Mouse (Mus musculus): ENCODE results near the gene Mob3c. TPM values are rescaled to one million over a fixed set of nuclear protein-coding genes. Genes with fewer than 3 reads are reported as not detected.

Mob3c gene
- polyA plus RNA-seq, 1 experiment from 2014 or later = 13.5 TPM

DNA sequence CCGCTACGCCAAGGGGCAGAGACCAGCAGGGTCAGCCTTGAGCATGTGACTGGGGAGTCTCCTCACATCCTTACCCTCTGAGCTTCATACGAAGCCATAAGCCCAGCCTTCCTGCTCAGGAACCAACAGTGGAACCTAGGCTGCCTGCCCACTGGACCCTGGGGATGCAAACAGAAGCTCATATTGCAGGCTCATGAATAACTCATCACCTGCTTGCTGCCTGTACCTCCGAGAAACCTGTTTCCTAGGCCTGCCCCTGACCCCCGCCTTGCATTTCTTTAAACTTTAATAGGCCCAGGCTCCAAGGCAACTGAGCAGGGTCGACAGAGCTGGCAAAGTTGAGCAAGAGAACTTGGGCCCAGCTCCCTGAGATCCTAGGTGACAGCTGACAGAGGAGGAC is 56.1 kb downstream of the Mob3c start, which contains the start of gene Kncn:
Kncn (plus strand) TSS at position 379 of the 400 bp plus-strand sequence.
- H3K9ac ChIP-seq = no peak within 1 kb of the TSS
- H3K36me3 ChIP-seq = no peaks in the 10 kb centered on the region
- H3K27me3 ChIP-seq = no peaks in the 10 kb centered on the region
- WGBS = 70% methylated on average over 6 of the region's 6 CpGs
- no peaks in the 10 kb centered on the region for H3K4me1 ChIP-seq
- no peaks in the 10 kb centered on the region for H3K9me3 ChIP-seq
- H3K4me2 ChIP-seq = no peak within 1 kb of the TSS
- H3K4me3 ChIP-seq = no peak within 1 kb of the TSS
- no peak for ATAC-seq (ENCODE audit: borderline replicate concordance, extremely low read depth, low FRiP score, low TSS enrichment)
- H3K27ac ChIP-seq = no peak within 1 kb of the TSS

Other genes with a start within 250 kb of the Mob3c start
- not detected in 2 replicates for gene Cyp4a32, start 227.1 kb upstream of the Mob3c start, polyA plus RNA-seq (2015; fragmentation: Nextera tagmentation; extraction: Ambion mirVana)
- gene Cyp4b1, start 180.4 kb upstream of the Mob3c start, polyA plus RNA-seq (2015; fragmentation: Nextera tagmentation; extraction: Ambion mirVana) = 18.7 and 23.1 TPM in 2 replicates
- gene Efcab14, start 90.3 kb upstream of the Mob3c start, polyA plus RNA-seq (2015; fragmentation: Nextera tagmentation; extraction: Ambion mirVana) = 30.6 and 34.6 TPM in 2 replicates
- gene Tex38, start 47.1 kb upstream of the Mob3c start, polyA plus RNA-seq (2015; fragmentation: Nextera tagmentation; extraction: Ambion mirVana) = 0.20 and 0.32 TPM in 2 replicates
- gene Atpaf1, start 43.3 kb upstream of the Mob3c start, polyA plus RNA-seq (2015; fragmentation: Nextera tagmentation; extraction: Ambion mirVana) = 50.7 and 52.0 TPM in 2 replicates
- 23.9 and 28.3 TPM in 2 replicates for gene Mknk1, start 11.1 kb downstream of the Mob3c start, polyA plus RNA-seq (2015; fragmentation: Nextera tagmentation; extraction: Ambion mirVana)
- not detected in 2 replicates for gene Kncn, start 56.3 kb downstream of the Mob3c start, polyA plus RNA-seq (2015; fragmentation: Nextera tagmentation; extraction: Ambion mirVana)
- not detected in 2 replicates for gene 6430628N08Rik, start 62.6 kb downstream of the Mob3c start, polyA plus RNA-seq (2015; fragmentation: Nextera tagmentation; extraction: Ambion mirVana)
- gene Dmbx1, start 111.8 kb downstream of the Mob3c start, polyA plus RNA-seq (2015; fragmentation: Nextera tagmentation; extraction: Ambion mirVana) = 0.05 TPM in 1 of 2 replicates, not detected in the other
- 8.9 and 10.2 TPM in 2 replicates for gene Faah, start 189.8 kb downstream of the Mob3c start, polyA plus RNA-seq (2015; fragmentation: Nextera tagmentation; extraction: Ambion mirVana)
- 24.6 and 24.8 TPM in 2 replicates for gene Nsun4, start 225.8 kb downstream of the Mob3c start, polyA plus RNA-seq (2015; fragmentation: Nextera tagmentation; extraction: Ambion mirVana)
- gene Uqcrh, start 247.0 kb downstream of the Mob3c start, polyA plus RNA-seq (2015; fragmentation: Nextera tagmentation; extraction: Ambion mirVana) = 469 and 488 TPM in 2 replicates
- 70.9 and 71.5 TPM in 2 replicates for gene Lrrc41, start 247.2 kb downstream of the Mob3c start, polyA plus RNA-seq (2015; fragmentation: Nextera tagmentation; extraction: Ambion mirVana)